Mouse (Mus musculus) erythroblast, embryonic 14.5 days (primary cell): ENCODE results near the gene Map2k6.

Experiments used
- GATA1 ChIP-seq: IDR thresholded peaks from 2 replicates; pipeline ENCODE4 v1.6.1; 2012; ENCODE audit warnings: low read length, inconsistent platforms, mixed read lengths
- TAL1 ChIP-seq: IDR thresholded peaks from 3 replicates; pipeline ENCODE4 v1.6.1; 2012; ENCODE audit warnings: low read length, inconsistent platforms, mixed read lengths

DNA sequence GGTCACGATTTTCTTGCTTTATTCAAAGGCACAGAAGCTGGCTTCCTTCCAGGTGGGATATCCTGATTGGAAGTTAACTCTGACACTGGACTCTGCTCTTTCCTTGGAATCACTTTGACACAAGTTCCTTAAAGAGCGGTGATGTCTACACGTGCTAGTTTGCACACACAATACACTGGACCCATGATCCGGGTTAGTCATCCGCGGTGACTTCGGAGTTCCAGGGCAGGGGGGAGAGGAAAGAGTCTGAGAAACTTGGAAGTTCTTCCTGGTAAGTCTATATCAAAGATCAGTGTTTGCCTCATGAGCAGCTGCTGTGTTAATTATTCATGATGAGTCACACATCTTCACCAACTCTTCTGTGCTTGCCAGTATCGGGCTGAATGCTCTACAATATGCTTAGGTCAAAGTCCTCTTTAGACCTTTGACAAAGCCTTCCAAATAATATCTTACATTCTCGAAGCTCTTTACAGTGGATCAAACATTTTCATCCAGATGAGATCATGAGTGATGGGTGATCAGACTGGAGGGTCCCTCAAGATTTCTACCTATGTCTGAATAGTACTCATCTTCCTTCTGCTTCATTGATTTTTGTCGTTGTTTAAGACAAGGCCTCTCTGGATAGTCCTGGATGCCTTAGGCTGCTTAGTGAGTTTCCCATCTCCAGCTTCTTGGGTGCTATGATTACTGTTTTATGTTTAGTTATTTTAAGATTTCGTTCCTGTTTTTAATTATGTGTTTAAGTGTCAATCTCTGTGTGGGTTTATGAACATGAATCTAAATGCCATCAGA is 145.7 kb downstream of the Map2k6 start:
- TF ChIP-seq GATA1 (no peak), TAL1 (no peak)
